Mouse (Mus musculus): ENCODE measurements around the gene Aldh3b3.

Aldh3b3 gene

GRCm38 (mm10) chr19:3958470-3958869 is at the start of gene Aldh3b3:
Gene Aldh3b3 (plus strand): TSS chr19:3958645.
- no peak for DNase-seq (ENCODE audit: low spot score)

- no peak for DNase-seq (ENCODE audit: low spot score)
Measured at GRCm38 (mm10) chr19:3910206-3910605, 48.2 kb upstream of the Aldh3b3 start.

GRCm38 (mm10) chr19:3912337-3913204 is 45.9 kb upstream of the Aldh3b3 start, which contains the start of gene Ndufs8:
Gene Ndufs8 (minus strand): TSS chr19:3912774.
- peak; percentile 75 for DNase-seq (ENCODE audit: low spot score)

- no peak for DNase-seq (ENCODE audit: low spot score)
Measured at GRCm38 (mm10) chr19:3913692-3914091, 44.8 kb upstream of the Aldh3b3 start.

DNA sequence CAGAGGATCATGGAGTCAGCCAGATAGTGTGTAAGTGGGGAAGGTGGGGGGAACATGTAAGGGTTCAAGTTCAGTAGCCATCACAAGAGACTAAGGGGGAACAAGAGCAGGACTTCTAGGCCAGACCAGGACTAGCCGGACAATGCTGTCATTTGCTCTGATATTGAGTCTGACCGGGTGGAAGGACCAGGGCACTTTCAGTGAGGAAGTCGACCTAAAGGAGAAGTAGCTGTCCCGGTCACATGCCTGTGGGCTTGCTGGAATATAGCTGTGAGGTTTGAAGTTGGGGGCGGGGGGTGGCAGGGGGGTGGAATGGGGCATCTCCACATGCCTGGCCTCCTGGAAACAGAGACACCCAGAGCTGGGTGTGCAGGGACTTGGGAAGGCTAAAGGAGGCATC is 43.9 kb upstream of the Aldh3b3 start:
- DNase-seq (ENCODE audit: low spot score), result no peak

DNA sequence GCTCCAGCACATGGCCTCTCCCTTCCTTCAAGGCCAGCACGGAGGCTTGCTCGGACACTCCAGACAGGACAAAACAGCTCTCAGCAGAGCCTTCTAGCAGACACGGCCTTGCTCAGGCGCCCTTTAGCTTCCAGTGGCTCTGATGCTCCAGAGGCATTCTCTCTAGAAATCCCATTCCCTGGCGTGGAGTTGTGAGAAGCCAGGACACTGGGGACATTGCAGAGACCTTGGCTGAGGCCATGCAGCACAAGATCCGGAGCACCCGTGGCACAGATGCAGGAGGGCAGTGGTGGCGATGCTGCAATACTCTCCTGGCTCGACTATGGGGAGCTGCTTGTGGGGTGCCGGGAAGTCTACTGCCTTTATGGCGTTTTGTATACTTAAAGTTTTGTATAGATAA is 41.7 kb upstream of the Aldh3b3 start:
- no peak for DNase-seq (ENCODE audit: low spot score)

GRCm38 (mm10) chr19:3919928-3920327 is 38.5 kb upstream of the Aldh3b3 start:
- DNase-seq (ENCODE audit: low spot score), result no peak

GRCm38 (mm10) chr19:3922661-3923371 is 35.6 kb upstream of the Aldh3b3 start:
- no peak for DNase-seq (ENCODE audit: low spot score)

DNA sequence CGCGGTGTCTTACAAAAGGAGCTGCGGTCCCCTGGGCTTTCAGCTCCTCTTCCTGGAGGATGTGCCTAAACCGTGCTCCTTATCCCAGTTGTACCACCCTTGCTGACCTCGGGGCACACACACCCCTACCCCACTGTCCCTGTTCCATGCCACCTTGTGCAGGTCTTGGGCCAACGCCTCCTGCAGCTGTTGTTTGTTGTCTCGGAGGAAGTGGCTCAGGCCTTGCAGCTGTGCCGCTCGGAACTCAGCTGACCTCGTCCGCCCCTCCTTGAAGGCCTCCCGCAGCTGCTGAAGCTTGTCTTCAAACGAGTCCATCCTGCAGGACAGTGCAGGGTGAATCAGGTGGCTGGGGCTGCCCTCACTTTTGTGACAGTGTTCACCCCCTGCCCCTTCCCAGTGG is 34.9 kb upstream of the Aldh3b3 start:
- no peak for DNase-seq (ENCODE audit: low spot score)

- no peak for DNase-seq (ENCODE audit: low spot score)
Measured at GRCm38 (mm10) chr19:3924190-3924589, 34.3 kb upstream of the Aldh3b3 start.

DNA sequence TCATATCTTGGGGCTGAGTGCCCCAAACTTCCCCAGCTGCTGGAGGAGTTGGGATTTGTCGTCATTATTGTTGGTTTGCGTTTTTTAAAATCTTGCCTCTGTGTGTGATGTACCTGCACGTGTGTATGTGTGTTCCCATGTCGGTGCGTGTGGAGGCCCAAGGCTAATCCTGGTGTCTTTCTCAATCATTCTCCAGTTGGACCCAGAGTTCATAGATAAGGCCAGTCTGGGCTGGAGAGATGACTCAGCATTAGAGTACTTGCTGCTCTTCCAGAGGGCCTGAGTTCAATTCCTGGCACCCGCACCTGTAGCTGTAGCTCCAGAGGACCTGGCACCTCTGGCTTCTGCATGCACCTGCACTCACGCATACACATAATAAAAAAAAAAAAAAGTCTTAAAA is 33.6 kb upstream of the Aldh3b3 start:
- DNase-seq (ENCODE audit: low spot score), result no peak

DNA sequence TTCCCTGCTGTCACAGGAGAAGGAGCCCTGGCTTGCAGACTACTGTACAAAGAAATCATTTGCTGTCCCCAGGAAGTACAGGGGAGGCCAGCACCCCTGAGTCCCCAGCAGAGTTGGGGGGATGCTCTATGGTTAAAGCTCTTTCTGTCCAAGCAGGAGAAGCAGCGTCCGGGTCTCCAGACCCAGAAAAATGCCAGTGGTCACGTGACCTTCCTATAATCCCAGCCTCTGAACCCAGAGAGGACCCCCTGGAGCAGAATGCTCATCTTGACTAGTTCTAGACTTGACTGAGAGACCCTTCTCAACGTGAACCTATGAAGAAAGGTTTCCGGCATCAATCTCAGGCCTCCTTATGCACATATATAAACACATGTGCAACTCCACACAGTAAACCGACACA is 32.6 kb upstream of the Aldh3b3 start:
- DNase-seq (ENCODE audit: low spot score), result no peak

GRCm38 (mm10) chr19:3926279-3926678 is 32.2 kb upstream of the Aldh3b3 start:
- DNase-seq (ENCODE audit: low spot score), result no peak

GRCm38 (mm10) chr19:3926685-3927084 is 31.8 kb upstream of the Aldh3b3 start:
- DNase-seq (ENCODE audit: low spot score), result no peak

- no peak for DNase-seq (ENCODE audit: low spot score)
Measured at GRCm38 (mm10) chr19:3927989-3928388, 30.5 kb upstream of the Aldh3b3 start.

- DNase-seq (ENCODE audit: low spot score), result no peak
Measured at GRCm38 (mm10) chr19:3928779-3929178, 29.7 kb upstream of the Aldh3b3 start.

GRCm38 (mm10) chr19:3929211-3929941 is 29.1 kb upstream of the Aldh3b3 start, which contains the start of gene Aldh3b1:
Gene Aldh3b1 (minus strand): TSS chr19:3929808.
- peak; percentile 85 for DNase-seq (ENCODE audit: low spot score)

DNA sequence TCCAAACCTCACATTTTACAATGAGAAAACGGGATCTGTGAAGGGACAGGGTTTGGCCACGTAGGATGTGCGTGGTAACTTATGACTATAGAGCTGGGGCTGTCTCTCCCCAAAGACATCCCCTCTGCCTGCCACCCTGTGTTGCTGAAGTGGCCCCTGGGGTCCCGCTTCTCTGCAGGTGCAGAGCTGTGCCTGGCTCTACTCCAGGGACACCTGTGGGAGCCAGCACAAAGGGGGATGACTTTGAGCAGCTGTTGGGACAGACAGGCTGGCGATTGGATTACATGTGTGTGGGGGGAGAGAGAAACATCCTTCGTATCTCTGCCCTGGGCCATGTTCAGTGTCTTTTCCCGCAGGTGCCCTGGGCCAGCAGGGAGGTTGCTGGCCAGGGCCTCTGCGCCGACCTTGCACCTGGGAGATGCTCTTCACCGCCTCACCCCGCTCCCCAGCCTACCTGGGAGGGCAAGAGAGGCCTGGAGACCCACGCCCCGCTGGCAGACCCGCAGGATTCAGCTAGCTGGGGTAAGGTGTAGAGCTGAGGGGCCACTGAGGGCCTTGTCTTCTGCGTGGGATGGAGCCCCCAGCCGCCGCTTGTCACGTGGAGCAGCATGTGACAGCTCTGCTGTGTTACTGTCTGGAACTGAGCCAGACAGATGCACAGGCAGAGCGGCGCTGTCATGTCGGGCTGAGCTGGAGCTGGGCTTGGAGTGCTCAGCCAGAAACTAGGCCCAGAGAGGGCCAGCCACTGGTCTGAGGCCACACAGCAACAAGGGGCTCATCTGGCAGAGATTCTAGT is 28.0 kb upstream of the Aldh3b3 start:
- no peak for DNase-seq (ENCODE audit: low spot score)

- no peak for DNase-seq (ENCODE audit: low spot score)
Measured at GRCm38 (mm10) chr19:3931716-3932115, 26.7 kb upstream of the Aldh3b3 start.

- DNase-seq (ENCODE audit: low spot score), result peak; percentile 55
Measured at GRCm38 (mm10) chr19:3935032-3935895, 23.2 kb upstream of the Aldh3b3 start, which contains the start of gene Unc93b1. Gene Unc93b1 (plus strand): TSS chr19:3935186.

Data from ovary, postnatal 14 days (tissue).